Mouse (Mus musculus) T-helper 2 cell (primary cell): ENCODE data around the gene Fam118b.

ENCODE experiments used
- in situ Hi-C: fragments of 300-600 bp; cut with MboI, MseI; formaldehyde crosslinking; loops from one replicate; pipeline ENCODE4 v1.15.1; 2025; ENCODE audit warnings: high pct_unique_total_duplicates

Gene Fam118b

GRCm38 (mm10) chr9:35198945-35199771 lies 68.4 kb downstream of the Fam118b start:
- in situ Hi-C loops, result no loop called here

GRCm38 (mm10) chr9:35198351-35198750 lies 69.3 kb downstream of the Fam118b start:
- in situ Hi-C loops, result no loop called here

GRCm38 (mm10) chr9:35197625-35198024 lies 70.0 kb downstream of the Fam118b start:
- in situ Hi-C loops, result no loop called here

- in situ Hi-C loops, result no loop called here
Measured at GRCm38 (mm10) chr9:35194048-35194447, 73.6 kb downstream of the Fam118b start.

- in situ Hi-C loops, result no loop called here
Measured at GRCm38 (mm10) chr9:35192983-35193542, 74.5 kb downstream of the Fam118b start.

GRCm38 (mm10) chr9:35188700-35189099 lies 78.9 kb downstream of the Fam118b start:
- in situ Hi-C loops, result no loop called here

- in situ Hi-C loops, result no loop called here
Measured at GRCm38 (mm10) chr9:35187351-35187903, 80.2 kb downstream of the Fam118b start.

GRCm38 (mm10) chr9:35186430-35186829 lies 81.2 kb downstream of the Fam118b start:
- in situ Hi-C loops, result no loop called here

- in situ Hi-C loops, result no loop called here
Measured at GRCm38 (mm10) chr9:35183359-35183758, 84.2 kb downstream of the Fam118b start.

GRCm38 (mm10) chr9:35182832-35183231 lies 84.8 kb downstream of the Fam118b start:
- in situ Hi-C loops, result no loop called here

- in situ Hi-C loops, result loop anchor here (5.0 kb wide), 1 partner anchor 36 kb away; the partner anchor contains the start of gene Foxred1
Measured at GRCm38 (mm10) chr9:35176124-35176659, 91.4 kb downstream of the Fam118b start.

- in situ Hi-C loops, result loop anchor here (5.0 kb wide), 1 partner anchor 37 kb away; the partner anchor contains the start of gene Foxred1
Measured at GRCm38 (mm10) chr9:35175251-35176123, 92.1 kb downstream of the Fam118b start, which contains the start of gene Dcps. Gene Dcps, minus strand, starts transcription at chr9:35176061.

- in situ Hi-C loops, result no loop called here
Measured at GRCm38 (mm10) chr9:35173331-35173730, 94.3 kb downstream of the Fam118b start.

- in situ Hi-C loops, result no loop called here
Measured at GRCm38 (mm10) chr9:35170071-35170470, 97.5 kb downstream of the Fam118b start.
